Mouse (Mus musculus): Measurements from ENCODE around the gene Neu3.

GRCm38 (mm10) chr7:99864241-99865028 is 36.2 kb upstream of the Neu3 start:
- no peak for TF ChIP-seq CTCF (IDR thresholded peaks at IDR 0.05; ENCODE audit: borderline replicate concordance, insufficient read depth, low read length)
- no peak for TF ChIP-seq POLR2A (IDR thresholded peaks at IDR 0.05; ENCODE audit: low read depth, low read length)

All from embryonic fibroblast, embryonic 13.5 days (primary cell).